Mouse (Mus musculus): ENCODE measurements around the gene AB124611.
"Not testable (repeated sequence)": the region's sequence is repeated elsewhere in the genome, so short reads cannot be mapped to it uniquely, and the experiment has no call there.

AB124611 gene

DNA sequence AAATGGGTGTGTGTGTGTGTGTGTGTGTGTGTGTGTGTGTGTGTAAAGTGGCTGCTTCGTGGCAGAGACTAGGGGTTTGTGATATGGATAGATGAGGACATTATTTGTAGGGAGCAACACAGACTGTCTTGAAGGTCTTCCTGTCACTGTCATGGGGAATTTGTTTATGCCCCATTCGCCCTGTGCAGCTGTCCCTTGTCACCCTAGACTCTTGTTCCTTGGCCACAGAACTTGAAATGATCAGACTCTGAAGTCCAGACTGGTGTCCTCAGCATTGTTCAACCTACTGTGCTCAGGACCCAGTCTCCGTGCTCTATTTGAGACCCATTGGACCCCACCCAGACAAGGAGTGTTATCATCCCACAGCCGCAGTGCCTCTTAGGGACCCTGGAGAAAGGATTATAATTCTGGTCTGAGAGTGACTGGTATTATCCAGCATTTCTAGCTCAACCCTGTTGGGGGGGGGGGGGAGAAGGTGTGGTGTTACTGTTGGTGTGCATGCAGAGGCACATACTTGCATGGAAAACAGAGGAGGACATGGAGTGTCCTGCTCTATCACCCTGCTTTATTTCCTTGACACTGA, 39.1 kb downstream of the AB124611 start:
- DNase-seq (ENCODE audit: low read depth) = no peak

DNA sequence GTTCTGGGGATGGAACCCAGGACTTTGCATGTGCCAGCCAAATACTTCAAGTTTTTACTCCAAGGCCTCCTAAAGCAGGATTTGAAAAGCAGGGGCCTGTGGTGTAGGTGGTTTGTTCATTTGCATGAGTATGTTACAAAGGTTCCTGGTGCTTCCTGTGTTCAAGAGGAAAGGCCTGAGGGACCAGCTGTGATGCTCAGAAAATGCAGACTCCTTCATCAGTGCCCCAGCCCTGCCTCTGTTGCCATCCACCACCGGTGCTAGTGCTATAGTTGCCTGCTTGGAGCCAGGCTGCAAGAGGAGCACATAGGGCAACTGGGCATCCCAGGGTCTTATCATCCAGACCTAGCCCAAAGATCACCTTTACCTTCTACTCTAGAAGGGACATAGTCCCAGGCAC, 40.6 kb downstream of the AB124611 start:
- no peak for DNase-seq (ENCODE audit: low read depth)

DNA sequence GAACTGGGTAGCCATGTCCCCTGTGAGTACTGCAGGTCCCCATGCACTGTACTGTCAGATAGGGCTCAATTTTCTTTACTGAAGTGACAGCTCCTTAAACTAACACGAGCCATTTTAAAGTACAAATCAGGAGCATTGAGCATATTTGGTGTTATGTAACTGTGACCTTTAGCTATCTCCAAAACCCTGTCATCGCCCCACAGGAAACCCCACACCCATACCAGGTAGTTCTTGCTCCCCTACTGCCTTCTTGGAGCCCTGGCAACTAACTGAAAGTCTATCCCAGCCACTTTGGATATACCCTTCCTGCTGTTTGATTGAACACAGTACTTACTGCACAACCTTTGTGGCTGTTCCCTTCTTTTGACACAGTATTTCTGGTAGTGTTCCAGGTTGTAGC, 41.1 kb downstream of the AB124611 start:
- DNase-seq (ENCODE audit: low read depth) = no peak

DNA sequence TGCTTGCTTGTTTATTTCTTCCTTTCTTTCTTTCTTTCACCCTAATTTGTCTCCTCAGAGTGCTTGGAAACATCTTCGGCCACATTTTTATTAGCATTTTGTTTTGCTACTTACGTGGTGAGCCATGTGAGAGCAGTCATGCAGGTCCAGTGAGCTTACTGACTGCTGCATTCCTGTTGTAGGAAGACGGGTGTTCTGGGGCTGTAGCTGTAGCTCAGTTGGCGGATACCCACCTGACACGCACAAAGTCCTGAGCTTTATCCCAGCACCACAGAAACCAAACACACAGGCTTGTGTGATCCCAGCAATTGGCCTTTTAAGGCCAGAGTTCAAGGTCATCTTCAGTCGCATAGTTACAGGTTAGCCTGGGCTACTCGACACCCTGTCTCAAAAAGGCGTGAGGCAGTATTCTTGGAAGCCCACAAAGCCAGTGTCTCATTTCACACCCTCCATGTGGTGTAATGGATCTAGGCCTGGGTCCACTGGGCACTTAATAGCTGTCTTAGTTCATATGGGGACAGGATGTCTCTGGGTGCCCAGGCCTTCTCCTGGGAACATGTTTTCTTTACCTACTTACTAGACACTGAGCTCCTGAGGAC, 42.8 kb downstream of the AB124611 start:
- no peak for DNase-seq (ENCODE audit: low read depth)

DNA sequence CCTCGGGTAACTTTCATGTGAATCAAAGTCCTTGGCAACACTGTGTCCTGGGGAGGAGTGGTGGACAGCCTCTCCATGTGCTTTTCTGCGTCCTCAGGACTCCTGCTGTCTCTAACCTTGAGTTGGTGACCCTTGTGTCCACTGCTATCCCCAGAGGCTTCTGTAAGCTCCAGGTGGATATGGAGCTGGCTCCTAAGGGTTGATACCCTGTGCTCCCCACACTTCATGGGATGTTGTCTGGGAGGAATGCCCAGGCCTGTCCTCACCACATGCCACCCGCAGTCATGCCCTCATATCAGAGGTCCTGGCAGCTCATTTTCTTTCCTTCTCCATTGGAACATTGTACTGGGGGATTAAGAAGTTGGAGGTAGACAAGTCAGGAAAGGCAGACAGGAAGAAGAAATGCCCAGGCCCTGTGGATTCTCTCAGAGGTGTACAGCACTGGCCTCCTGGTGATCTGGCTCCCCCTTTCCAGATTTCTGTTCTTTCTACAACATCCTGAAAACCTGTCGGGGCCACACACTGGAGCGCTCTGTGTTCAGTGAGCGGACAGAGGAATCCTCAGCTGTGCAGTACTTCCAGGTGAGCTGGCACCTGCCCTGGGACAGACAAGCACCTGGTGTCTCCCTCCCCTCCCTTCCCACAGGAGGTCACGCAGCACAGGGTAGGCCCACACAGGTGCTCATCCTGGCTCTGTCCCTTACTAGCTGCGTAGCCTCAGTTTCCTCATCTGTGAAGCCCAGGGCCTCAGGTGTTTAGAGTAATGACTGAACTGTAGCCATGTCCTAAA, 48.2 kb downstream of the AB124611 start:
- DNase-seq (ENCODE audit: low read depth) = no peak

DNA sequence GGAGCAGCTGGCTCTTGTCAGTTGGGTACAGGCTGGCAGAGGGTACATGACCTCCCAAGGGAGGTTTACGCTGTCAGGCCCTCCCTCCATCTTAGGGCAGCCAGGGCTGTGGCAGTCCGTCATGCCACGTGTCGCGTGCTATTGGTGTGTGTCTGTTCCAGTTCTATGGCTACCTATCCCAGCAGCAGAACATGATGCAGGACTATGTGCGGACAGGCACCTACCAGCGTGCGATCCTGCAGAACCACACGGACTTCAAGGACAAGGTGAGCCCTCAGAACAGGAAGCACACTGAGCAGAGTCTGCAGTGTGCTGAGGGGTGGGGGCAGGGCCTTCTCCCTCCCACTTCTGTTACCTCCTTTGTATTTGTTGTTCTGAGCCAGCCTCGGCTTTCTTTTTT, 49.3 kb downstream of the AB124611 start:
- no peak for DNase-seq (ENCODE audit: low read depth)

DNA sequence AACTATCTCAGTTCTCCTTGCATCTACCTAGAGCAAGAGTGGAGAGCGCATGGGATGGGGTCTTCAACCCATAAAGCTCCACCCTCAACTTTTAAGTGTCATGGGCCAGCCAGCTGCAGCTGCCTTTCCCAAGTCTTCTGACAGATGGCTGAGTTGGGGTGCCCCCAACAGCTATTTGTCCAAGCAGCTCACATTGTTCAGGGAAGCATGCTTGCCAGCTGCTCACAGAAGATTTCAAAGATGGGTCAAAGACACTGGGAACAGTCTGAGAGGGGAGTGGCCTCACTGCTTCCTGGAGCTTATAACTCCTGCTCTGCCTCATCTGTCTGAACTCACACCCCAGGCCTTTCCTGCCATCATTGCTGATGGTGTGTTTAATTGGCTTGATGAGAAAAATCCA, 50.3 kb downstream of the AB124611 start:
- DNase-seq (ENCODE audit: low read depth) = no peak

DNA sequence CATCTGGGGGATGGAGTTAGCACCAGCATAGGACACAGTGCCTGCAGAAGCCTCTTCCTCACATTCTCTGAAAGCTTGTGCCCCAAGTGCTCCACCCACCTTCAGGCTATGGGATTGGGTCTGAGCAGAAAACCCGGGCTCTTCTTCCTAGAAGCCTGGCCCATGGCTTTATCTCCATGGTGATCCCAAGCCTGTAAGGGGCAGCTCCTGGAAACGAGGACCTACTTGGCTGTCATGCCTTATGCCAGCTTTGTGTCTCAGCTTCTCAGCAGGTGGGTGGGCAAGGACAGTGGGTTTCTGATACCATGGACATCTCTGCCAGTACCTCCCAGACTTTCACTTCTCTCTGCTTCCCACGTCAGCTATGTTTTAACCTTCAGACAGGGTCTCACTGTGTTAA, 52.2 kb downstream of the AB124611 start:
- DNase-seq (ENCODE audit: low read depth) = no peak

DNA sequence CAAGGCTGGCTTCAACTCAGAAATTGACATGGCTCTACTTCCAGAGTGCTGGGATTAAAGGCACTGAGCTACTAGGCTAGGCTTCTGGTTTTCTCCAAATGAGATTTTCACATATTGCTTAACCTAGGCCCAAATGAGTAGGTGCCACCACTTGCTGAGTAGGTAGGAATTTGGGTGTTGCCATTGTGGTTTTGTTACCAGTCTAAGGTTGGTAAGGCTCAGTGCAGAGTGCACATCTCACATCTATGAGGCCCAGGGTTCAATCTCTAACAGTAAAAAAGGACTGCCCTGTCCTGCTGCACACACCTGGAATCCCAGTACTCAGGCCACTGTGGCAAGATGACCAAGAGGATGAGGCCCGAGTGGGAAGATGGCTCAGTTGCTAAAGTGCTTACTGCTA, 59.4 kb downstream of the AB124611 start:
- DNase-seq (ENCODE audit: low read depth) = no peak

DNA sequence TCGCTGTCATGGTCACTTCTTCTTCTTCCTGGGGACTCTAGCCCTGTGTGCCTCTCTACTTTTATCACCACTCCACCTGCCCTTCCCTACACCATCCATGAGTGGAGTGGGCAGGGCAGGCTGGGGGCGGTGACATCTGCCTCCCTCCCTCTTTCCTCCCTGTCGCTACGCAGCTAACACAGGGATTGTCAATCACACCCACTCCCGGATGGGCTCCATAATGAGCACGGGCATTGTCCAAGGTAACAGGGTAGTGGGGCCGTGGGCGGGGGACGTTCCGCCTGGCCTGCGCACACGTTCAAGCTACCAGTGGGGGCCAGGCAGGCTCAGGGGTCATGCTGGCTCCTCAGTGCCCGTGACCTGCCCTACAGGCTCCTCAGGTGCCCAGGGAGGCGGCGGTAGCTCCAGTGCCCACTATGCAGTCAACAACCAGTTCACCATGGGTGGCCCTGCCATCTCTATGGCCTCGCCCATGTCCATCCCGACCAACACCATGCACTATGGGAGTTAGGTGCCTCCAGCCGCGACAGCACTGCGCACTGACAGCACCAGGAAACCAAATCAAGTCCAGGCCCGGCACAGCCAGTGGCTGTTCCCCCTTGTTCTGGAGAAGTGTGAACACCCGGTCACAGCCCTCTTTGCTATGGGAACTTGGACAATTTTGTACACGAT, 61.8 kb downstream of the AB124611 start:
- no peak for DNase-seq (ENCODE audit: low read depth)

DNA sequence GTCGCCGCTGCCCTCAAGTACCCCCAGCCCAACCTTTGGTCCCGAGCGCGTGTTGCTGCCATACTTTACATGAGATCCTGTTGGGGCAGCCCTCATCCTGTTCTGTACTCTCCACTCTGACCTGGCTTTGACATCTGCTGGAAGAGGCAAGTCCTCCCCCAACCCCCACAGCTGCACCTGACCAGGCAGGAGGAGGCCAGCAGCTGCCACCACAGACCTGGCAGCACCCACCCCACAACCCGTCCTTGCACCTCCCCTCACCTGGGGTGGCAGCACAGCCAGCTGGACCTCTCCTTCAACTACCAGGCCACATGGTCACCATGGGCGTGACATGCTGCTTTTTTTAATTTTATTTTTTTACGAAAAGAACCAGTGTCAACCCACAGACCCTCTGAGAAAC, 62.4 kb downstream of the AB124611 start:
- no peak for DNase-seq (ENCODE audit: low read depth)

DNA sequence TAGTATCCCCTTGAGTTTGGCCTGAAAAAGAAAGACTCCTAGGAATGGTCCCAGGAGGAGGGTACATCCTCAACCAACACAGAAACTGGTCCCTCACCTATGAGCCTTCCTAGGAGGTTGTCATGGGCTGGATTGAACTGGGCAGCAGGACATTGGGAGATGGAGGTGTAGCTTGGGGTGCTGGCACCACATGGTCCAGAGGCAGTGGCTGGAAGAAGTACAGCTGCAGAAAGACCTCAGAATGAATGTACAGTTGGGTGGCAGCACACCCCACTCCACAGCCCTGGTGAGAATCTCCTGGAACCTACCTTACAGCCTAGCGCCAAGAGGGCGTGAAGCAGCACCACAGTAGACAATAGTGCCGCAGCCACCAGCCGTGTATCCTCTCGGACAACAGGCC, 63.6 kb downstream of the AB124611 start:
- DNase-seq (ENCODE audit: low read depth) = no peak

DNA sequence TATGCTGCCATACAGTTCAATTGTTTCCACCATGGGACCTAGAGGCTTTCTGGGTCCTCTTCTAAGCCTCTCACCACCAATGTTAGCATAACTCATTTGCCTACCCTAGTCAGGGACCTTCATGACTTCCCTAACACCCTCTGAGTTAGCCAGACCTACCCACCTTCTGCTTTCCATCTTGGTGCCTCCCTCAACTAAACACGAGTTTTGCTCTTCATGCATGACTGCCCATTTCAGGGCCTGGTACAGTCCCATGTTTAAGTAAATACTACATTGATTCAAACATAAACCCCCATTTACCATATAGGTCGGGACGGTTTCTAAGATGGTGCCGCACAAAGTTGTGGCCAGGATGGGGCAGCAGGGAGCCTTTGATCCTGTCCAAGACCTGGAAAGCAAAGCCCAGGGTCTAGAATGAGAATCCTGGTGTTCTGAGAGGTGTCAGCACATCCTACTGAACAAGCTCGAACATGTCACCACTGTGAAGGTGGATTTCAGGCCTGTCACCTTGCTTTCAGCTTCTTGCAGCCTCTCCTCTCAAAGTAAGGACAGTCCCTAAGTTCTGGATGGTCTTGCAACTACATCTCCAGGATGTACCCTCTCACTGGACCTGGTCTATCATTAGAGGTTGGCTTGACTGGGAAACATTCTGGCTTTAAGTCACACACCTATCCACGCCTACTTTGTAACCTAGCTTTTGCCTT, 65.3 kb downstream of the AB124611 start:
- DNase-seq (ENCODE audit: low read depth) = no peak

DNA sequence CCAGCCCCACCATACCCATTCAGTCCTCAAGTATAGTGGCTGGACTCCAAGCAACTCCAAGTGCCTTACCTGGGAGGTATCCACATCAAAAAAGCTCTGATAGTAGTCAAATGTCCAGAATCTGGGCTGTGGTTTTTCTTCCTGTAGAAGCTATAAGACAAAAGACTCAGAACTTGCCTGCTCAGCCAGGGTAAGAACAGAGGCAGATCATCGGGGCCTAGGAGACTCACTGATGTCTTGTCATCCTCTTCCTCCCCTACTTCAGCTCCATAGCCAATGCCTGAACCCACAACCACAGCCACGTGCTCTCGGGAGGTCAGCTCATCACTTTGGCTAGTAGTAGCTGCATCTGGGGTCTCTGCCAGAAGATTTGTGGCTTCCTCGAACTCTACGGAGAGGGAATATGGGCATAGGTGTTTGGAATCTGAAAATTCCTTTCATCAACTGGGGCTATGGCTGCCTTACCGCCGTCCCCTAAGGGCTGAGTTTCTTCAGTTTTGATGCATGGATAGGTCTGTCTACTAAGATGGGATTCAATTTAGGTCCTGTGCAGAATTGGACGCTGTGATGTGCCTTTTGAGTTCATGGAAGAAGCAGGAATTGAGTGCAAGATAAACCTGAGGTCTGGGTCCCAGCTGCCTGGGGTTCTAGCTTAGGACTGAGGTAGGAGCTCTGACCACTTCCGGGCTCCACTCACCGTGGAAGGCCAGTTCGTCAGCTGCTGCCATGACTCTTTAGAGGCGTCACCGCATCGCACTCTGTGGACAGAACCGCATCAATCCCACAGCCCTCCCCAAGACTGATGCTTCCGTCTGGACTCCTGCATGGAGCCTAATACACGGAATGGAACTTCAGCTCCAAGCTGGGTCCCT, 66.1 kb downstream of the AB124611 start:
- DNase-seq (ENCODE audit: low read depth) = no peak

DNA sequence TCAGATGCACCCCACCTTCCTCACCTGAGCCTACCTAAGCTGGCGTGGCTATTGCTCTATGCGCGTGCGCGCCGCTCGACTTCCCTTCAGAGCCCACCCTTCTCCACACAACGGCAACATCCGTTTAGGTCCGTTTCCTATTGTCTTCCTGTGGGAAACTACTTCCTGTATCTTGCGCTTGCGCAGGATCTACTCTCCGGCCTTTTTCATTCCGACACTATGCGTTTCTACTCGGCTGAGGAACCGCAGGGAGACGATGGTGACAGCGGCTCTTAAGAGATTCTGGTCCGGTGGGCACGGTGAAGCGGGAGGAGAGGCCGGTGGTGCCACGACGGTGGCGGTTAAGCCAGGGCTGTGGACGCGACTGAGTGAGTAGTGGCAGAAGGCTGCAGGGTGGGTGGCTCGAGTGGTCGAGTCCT, 66.7 kb downstream of the AB124611 start, which contains the start of the genes Timm29 and Yipf2:
TSS of gene Timm29 (plus strand) at position 20 of the 419 bp plus-strand sequence.
TSS of gene Yipf2 (minus strand) at position 126 of the 419 bp plus-strand sequence.
- DNase-seq (ENCODE audit: low read depth) = peak; percentile 98

DNA sequence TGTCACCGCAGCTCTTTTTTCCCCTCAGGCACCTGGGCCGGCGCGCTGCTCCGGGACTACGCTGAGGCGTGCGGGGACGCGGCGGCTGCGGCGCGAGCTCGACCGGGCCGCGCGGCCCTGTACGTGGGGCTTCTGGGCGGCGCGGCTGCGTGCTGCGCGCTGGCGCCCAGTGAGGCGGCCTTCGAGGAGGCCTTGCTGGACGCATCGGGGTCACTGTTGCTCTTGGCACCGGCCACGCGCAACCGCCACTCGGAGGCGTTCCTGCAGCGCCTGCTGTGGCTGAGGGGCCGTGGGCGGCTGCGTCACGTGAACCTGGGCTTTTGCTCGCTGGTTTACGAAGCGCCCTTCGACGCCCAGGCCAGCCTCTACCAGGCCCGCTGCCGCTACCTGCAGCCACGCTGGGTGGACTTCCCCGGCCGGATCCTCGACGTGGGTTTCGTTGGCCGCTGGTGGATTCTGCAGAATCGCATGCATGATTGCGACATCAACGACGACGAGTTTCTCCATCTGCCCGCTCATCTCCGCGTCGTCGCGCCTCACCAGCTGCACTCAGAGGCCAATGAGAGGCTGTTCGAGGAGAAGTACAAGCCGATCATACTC, 67.2 kb downstream of the AB124611 start:
- no peak for DNase-seq (ENCODE audit: low read depth)

DNA sequence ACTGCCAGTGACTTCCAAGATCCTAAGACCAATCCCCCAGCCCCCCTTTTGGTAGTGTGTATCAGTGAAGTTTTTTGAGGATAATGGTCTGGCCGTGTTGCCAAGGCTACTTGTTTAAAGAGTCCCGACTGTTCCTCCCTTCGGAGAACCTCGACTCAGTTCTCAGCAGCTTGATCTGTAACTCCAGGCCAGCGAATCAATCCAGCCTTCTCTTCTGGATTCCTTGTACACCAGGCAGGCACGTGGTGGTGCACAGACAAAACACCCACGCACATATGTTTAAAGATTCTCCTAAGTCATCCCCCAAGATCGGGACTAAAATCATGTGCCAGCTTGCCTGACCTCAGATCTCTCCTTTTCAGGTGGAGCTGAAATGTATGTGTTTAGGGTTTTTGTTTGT, 68.4 kb downstream of the AB124611 start:
- DNase-seq (ENCODE audit: low read depth) = not testable (repeated sequence)

DNA sequence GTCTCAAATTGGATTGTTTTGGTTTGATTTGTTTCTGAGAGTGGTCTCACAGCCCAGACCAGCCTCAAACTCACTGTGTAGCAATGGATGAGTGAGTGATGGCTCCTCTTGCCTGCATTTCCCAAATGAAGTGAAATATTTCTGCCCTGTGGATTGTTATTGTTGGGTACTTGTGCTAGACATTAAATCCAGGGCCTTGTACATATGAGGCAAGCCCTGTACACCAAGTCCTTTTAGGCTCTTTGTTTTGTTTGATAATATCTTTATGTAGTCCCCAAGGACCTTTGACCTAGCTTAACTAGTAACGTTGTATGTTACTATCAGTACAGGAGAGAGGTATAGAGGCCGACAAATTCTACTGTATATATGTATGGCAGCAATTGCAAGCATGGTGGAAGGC, 68.9 kb downstream of the AB124611 start:
- DNase-seq (ENCODE audit: low read depth) = no peak

Measured in fibroblast of lung, adult 2 months (primary cell).